Mouse (Mus musculus) kidney, postnatal 14 days (tissue): ENCODE data around the gene Fam173a.

ENCODE experiments used
- DNase-seq: peaks from one replicate; pipeline ENCODE4 v3.0.0; 2022; ENCODE audit warnings: mixed read lengths

Gene Fam173a

DNA sequence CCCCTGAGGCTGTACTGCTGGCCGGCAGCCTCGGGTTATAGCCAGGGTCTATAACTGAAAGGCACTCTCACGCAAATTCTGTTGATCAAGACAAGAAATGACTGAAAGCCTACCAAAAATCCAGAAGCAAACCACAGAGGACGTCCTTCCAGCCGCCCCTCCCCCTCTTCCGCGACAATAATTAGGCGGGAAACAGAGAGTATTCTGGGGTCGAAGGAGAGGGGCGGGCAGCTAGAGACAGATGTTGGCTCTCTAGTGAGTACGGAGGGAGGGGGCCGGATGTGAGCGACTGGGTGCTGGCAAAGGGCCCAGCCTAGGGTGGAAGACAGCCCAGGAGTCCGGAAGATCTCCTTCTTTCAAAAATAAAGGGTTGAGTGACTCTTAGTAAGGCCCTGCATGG lies at the start of gene Fam173a:
Gene Fam173a (minus strand): TSS at position 287 of the 400 bp plus-strand sequence.
- peak; percentile 92 for DNase-seq

DNA sequence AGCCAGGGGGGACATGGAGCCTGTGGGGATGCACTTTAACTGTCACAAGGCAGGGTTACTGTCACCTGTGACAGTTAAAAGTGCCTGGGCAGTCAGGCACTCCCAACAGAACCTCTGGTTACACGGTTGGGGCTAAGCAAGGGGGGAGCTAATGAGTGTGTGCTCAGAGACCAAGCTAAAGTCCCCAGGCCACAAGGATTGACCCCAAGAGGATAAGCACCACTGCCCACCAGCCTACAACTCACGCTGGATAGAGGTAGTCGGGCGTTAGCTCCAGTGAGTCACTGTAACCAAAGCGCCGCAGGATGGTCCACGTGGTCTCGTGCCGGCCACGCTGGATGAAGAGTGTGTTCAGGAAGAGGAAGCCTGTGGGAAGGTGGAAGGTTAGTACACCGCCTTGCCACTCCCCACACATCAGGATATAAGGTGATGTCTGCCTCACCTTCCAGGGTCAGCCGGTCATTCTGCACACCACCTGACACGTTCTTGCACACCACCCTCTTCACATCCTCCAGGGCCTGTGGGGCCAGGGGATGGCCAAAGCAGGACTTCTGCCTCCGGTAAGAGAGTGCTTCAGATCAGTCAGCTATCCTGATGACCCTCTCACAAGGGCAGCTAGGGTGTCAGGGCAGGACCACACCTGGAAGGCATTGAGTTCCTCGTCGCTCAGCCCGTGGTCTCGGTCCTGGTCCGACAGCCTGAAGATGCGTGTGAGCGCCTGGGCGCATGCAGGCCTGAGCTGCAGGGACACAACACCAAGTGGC lies 48.6 kb upstream of the Fam173a start, which contains the start of gene Gm20683:
Gene Gm20683 (minus strand): TSS at position 647 of the 764 bp plus-strand sequence.
- DNase-seq: no peak

DNA sequence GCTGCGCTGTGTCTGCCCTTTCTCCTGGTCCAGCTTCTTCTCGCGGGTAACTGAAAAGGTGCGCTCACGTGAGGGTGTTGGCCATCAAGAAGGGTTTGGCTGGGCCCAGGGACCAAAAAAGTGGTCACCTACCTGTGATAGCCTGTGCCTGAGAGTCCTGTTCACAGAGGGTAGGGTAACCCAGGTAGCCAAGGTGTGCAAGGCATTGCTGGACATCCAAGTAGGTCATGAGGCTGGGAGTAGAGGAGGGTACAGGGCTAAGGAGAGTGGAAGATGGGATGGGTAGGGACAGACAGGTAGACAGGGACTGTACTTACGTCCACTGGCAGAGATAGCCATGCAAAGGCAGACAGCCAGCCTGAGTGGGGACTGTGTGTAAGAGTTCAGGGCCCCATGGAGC lies 47.8 kb upstream of the Fam173a start:
- no peak for DNase-seq

DNA sequence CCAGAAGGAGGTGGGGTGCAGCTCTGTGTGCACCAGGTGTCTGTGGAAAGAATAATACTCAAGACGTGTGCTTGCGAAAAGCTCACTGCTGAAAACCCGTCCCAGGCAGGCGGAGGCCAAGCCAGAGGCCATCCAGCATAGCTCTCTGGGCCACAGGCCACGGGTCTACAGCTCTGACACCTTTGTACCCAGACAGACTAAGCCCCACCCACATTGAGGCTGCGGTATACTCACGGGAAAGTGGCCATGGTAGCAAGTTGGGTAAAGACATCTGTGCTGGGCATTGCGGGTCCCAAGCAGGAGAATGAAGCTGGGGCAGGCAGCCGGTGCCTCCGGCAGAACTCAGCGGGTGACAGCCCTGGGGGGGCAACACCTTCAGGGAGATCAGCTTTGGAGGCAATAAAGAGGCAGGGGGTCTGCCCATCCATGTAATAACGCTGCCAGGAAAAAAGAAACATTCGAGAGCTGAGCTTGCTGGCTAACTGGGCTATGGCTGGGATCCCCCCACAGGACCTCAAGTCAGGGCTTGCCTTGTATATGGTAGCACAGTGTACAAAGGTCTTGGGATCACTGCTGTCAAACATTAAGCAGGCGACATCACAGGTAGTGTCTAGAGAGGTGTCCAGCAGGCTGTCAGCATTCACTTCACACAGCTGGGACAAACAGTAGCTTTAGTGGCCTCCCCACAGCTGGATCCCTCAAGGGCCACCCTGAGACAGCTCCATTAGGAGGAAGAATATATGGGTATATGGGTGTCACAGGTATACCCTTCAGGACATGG lies 46.9 kb upstream of the Fam173a start:
- DNase-seq: peak; percentile 64

DNA sequence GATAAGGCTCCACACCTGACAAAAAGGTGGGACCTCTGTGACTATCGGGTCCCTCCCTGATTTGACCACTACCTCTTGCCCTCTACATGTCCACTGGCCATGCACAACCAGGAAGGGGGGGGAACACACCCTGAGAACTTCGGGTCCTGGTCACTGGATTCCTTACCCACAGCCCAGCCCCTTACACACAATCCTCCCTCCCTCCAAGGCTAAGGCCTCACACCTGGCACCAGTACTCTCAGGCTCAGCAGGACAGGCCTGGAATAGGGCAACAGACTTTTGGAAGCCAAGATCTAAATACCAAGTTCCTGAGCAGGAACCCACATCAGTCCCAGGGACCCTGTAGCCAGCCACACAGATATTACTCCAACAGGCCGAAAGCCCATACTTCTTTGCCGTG lies 46.2 kb upstream of the Fam173a start:
- no peak for DNase-seq

DNA sequence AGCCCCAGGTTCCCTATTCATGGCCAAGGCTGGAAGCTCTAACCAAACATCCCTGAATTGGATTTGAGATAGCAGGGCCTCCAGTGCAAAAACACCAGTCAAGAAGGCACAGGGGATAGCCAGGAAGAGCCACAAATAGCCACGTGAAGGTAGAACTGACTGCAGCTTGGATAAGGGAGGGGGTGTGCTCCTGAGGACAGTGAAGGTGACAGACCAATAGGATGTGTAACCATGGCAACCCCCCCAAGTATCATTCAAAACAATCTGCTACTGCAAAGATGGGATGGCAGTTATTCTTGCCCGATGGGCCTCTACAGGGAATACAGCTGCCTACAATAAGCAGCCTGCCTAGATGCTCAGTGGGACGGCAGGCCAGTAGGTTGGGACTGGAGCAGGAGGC lies 44.8 kb upstream of the Fam173a start:
- no peak for DNase-seq

DNA sequence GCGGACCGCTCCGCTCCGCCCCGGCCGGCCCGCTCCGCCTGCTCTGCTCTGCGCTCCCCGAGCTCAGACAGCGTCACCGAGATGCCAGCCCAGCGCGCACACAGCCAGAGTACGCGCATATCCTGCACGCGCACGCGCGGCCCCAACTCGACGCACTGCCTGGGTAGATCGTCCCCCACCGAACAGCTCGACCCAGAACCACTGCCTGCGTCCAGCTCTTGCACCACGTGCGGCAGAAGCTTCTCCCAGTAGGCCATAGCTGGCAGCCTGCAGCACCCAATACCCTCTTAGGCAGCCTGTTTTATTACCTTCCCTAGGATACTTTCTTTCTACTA lies 44.3 kb upstream of the Fam173a start, which contains the start of gene Rhbdl1:
Gene Rhbdl1 (minus strand): TSS at position 220 of the 335 bp plus-strand sequence.
- peak; percentile 85 for DNase-seq

DNA sequence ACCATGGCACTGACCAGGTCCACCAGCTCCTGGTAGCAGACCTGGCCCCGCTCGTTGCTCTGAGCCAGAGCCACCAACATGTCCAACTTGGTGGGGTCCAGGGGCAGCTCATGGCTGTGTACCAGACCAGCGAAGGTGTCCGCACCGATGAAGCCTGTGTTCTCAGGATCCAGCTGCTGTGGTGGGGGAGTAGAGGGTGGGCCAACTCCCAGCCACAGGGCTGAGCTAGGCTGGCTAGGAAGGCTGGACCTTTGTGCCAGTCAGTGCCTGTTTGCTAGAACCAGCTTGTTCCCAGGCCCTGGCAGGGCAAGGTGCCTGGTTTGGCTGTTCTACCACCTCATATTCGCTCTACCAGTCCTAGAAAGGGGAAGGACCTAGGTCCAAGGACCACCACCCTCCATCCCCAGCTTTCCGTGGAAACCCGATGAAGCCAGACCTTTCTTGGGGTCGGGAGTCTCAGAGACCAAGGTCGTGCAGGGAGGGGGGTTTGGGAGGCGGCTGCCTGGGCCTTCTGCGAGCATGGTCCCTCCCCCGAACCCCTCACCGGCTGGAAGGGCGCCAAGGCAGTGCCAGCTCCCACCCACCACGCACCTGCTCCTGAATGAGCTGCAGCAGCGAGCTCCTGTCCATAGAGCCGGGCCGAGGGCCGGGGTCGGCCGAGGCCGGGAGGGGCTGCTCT lies 43.8 kb upstream of the Fam173a start:
- DNase-seq: peak; percentile 64

DNA sequence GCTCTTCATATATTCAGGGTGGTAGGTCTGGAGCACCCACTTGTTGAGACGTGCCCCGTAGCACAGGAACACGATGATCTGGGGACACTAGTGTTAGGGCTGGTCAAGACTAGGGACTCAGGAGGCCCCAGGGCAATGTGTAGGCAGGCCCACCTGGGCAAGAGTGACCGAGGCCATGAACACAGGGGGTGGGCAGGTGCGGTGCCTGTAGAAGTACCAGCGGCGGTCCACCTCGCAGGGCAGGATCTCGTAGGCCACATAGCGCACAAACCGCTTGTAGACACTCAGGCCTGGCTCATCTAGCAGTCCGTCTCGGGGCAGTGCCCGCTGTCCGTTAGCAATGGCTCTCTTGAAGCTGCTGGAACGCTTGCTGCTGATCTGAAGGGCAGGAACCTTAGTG lies 43.1 kb upstream of the Fam173a start:
- DNase-seq: no peak

DNA sequence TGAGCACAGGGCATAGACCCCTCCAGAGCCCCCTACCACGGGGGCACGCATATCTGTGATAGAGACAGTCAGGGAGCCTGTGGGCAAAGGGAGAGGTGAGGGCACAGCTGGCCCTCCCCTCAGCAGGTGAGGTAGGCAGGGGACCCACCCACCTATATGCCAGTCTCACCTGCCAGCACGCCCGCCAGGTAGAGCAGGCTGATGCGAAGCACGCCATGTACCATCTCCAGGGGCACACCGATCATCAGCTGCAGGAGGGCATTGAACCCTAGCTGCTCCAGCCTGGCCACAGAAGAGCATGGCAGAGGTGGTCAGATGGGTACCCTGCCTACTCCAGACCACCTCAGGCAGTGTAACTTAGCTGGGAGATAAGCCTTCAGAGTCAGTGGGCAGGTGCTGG lies 42.6 kb upstream of the Fam173a start:
- DNase-seq: no peak

DNA sequence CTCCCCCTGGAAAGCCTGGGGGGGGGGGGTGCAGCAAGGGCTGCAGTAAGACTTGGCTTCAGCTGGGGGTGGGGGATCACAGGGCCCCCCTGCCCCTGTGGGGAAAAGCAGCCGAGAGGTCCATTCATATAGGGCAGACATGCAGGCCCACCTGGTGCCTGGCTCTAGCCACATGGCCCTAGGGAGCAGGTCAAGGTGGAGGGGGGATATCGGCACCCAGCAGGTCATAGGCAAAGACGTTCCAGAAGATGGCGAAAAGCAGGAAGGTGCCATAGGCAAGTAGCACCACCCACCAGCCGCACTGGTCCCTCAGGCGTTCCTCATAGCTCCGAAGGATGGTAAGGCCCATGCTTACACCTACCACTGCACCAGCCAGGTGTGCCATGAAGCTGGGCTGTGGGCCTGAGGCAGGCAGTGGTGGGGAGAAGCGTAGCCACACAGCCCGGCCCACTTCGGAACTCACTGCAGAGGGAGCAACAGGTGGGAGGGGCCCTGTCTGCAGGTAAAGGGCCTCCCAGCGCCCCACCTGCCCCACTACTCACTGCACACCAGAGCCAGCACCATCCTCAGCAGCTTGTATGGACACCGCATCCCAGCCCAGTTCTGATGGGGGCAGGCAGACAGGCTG lies 42.0 kb upstream of the Fam173a start:
- no peak for DNase-seq

DNA sequence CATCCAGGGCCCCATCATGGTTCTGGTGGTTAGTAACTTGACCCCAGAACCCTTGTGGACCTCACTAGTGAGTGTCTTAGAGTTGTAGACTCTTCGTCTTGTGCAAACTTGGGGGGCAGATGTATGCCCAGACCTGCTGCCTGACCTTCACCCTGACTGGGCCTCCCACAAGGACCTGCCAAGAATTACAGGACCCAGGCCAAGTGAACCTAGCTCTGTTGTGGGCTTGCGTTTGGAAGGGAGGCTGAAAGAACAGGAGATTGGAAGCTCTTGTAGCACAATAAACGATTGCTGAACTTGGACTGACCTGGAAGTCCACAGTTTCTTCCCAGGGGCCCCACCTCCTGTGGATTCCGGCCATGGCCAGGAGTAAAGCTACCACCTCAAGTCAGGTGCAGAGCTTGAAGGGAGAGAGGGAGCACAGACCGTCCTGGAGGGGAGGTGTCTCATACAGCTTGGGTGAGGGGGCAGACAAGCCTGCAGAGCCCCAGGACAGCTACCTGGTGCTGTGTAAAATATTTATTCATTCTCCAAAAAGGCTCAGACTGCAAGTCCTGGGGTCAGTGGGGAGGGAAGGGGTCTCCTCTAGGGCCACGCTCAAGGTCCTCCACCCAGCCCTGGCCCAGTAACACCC lies 41.4 kb upstream of the Fam173a start:
- DNase-seq: peak; percentile 73

DNA sequence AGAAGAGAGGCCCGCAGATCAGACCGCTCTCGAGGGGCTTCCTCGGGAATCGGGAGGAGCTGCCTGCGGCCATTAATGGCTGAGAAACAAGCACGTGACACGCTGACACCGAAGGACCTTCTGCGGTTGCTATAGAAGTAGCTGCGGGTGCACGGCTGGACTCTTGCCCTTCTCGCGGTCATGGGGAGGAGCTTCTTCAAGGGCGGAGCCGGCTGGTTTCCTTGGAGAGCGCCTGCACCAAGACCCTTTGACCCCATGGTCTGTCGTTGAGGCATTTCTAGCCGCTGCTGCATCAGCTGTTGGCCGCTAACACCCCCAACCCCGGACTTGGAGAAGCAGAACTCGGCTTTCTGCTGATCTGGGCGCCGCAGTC lies 40.6 kb upstream of the Fam173a start, which contains the start of gene Stub1:
Gene Stub1 (minus strand): TSS at position 114 of the 373 bp plus-strand sequence.
- peak; percentile 97 for DNase-seq

DNA sequence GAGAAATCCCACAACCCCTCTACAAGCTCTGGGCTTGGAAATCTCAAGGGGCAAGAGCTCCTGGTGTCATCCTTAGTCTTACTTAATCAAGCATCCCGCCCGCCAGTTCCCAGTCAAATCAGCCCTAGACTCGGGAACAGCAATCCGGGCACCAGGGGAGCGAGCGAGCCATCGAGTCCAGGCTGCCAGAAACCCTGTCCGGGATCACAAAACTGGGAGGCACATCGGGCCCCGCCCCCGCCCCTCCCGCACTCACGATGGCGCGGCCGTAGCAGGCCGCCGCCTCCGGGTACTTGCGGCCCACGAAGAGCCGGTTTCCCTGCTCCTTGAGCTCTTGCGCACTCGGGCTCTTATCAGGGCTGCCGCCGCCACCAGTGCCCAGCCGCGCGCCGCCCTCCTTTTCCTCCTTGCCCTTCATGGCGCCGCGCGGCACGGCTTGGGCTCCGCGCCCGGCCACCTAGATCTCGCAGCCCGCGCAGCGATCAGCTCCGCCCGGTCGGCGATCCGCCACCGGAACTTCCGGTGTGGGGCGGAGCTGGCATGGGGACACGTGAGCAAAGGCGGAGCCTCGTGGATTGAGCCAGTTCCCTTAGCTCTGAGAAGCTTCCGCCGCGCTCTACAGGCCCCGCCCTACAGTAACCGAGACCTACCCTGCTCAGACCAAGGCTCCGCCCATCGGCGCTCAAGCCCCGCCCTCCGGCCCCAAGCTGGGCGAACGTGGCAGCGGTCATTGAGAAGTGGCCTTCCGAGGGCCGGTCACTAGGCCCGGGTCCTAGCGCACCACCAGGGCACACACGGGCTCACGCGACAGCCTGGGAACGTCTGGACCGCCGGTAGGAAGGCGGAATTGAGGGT lies 40.0 kb upstream of the Fam173a start:
- DNase-seq: peak; percentile 100

DNA sequence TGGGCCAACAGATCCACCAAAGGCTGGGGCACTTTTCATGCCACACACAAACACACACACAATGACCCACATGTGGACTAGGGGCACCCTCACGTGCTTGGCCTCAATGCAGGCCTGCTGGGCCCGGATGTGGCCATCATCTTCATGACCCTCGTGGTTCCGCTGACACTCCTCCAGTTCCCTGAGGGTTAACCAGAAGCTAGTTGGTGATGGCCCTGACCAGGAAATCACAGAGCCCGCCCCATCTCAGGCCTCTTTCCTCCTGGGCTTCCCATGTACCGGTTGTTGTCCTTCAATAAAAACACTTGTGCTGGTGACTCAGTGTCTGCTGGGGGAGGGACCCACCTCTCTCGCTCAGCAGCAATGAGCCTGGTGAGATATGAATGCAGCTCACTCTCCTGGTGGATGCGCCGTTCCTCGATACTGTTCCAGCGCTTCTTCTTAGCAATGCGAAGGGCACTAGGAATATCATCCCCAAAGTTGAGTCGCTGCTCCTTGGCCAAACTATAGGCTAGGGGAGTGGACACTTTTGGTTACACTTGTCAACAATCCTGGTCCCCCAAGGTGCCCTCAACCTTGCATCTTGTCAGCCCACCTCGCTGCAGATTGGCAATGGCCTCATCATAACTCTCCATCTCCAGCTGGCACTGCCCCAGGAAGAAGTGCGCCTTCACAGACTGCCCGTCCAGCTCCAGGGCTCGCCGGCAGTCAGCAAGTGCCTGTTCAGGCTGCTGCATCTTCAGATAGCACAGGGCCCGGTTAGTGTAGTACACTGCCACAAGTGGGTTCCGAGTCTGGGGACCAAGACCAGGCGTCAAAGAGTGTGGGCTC lies 39.0 kb upstream of the Fam173a start:
- DNase-seq: no peak

DNA sequence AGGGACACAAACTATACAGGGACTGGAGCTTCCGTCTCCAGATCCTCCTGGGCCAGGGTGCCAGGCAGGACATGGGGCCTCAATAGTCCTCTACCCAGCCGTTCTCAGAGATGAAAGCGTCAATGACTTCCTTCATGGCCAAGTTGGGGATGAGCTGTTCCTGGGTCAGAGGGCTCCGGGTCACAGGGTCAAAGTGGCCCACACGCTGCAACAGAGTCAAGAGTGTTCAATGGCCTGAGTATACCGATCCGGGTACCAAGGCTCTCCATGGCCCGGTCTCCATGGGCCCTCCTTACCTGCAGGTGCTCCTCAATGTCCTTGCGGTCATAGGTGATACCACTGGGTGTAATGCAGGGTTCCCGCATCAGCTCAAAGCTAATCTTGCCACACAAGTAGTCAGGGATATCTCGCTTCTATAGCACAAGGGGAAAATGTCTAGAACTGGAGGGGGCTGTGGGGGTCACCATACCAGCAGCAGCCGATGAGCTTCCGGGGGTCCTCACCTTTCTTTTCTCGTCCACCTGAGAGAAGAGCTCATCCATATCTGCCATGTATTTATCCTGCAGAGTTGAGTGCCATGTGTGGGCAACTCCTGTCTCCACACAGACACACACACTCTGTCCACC lies 38.2 kb upstream of the Fam173a start:
- DNase-seq: no peak

DNA sequence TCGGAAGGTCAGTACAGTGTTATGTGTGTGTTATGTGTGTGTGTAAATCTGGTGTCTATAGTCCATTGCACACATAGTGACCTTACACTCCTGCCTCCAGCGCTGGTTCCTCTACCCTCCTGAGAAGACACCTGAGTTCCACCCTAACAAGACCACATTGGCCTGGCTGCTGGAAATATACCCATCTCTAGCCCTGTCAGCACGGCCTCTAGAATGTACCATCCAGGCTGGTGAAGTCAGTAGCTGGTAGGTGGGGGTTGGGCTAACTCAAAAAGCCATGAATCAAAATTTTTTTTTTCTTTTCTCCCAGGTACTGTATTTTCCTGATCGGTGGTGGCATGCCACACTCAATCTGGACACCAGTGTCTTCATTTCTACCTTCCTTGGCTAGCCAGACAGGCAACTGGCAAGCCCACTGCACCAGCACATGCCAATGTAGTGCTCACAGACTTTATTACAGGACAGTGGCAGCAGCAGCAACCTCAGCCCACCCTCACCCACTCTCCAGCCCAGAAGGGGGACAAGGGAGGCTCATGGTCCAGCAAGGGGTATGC lies 37.6 kb upstream of the Fam173a start:
- no peak for DNase-seq

DNA sequence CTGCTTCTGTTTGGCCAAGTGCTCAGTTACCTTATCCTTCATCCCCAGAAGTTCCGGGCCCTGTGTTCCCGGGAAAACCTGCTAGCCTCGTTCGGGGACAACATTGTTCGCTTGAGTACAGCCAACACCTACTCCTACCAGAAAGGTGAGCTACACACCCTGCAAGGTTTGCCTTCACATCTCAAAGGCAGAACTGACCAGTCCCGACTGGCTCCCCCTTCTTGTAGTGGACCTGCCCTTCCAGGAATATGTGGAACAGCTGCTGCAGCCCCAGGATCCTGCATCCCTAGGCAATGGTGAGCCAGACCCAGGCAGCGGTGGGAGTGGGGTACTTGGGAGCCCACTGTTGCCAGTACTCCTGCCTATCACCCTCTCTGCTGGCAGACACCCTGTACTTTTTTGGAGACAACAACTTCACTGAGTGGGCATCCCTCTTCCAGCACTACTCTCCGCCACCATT lies 36.9 kb upstream of the Fam173a start:
- no peak for DNase-seq

DNA sequence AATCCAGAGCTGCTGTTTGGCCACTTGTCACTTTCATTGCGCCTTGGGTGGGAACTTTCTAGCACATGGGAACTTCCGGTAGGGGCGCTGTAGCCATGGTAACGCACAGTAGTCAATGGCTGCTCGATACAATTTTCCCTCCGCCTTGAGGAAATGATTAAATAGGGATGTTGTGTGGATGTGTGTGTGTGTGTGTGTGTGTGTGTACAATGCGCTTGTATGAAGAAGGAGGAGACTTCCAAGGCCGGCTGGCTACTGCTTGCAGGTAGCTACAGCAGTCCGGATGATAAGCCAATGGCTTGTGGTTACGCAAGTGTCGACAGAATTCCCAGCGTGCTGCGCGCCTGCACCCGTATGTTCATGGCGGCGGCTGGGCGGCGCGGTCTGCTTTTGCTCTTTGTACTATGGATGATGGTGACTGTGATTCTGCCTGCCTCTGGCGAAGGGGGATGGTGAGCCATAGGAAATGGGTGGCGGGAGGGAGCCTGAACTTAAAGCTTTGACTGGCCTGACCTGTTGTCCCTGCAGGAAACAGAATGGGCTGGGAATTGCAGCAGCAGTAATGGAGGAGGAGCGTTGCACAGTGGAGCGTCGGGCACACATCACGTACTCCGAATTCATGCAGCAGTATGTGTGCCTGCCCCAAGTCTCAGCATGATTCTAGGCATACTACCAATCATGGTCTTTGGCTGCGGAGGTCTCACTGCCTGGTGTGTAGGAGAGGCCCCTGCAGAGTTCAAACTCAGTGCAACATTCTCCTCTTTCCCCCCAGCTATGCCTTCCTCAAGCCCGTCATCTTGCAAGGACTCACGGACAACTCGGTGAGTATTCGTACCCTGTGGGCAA lies 36.2 kb upstream of the Fam173a start, which contains the start of gene Jmjd8:
Gene Jmjd8 (plus strand): TSS at position 156 of the 846 bp plus-strand sequence.
- DNase-seq: peak; percentile 88
